Mouse (Mus musculus) cortical plate, adult 2 months (tissue): ENCODE results near the gene Fam173a. TPM values are rescaled to one million over a fixed set of nuclear protein-coding genes. Genes with fewer than 3 reads are reported as not detected.

Experiments used
- H3K27ac ChIP-seq: fragments of 200-500 bp; 2 replicates; pipeline ENCODE4 v1.5.1; 2012; ENCODE audit warnings: low read length, control low read depth, inconsistent platforms; ENCODE audit not compliant: insufficient read depth
- H3K4me1 ChIP-seq: fragments of 200-500 bp; 2 replicates; pipeline ENCODE4 v1.6.1; 2011; ENCODE audit warnings: low read length; ENCODE audit not compliant: control insufficient read depth, insufficient read depth
- H3K4me3 ChIP-seq: fragments of 200-500 bp; 2 replicates; pipeline ENCODE4 v1.5.1; 2011; ENCODE audit warnings: mild to moderate bottlenecking, low read length, control low read depth; ENCODE audit not compliant: insufficient read depth
- CTCF ChIP-seq: fragments of 200-500 bp; IDR thresholded peaks from 2 replicates; pipeline ENCODE4 v1.5.1; 2011; ENCODE audit warnings: mild to moderate bottlenecking, control low read depth, low read length; ENCODE audit not compliant: insufficient read depth; ENCODE audit errors: extremely low read depth
- POLR2A ChIP-seq: fragments of 200-500 bp; IDR thresholded peaks from 2 replicates; pipeline ENCODE4 v1.6.1; 2011; ENCODE audit warnings: mild to moderate bottlenecking, low read length, control low read depth; ENCODE audit not compliant: insufficient read depth; ENCODE audit errors: extremely low read depth
- polyA plus RNA-seq: library from polyadenylated mRNA; depleted of rRNA; stranded (reverse); fragments of >200 nt; gene quantifications from 2 replicates; pipeline ENCODE4 v1.2.3, GENCODE M21; 2012; rRNA removed

The Fam173a gene
- 152 and 159 TPM in 2 replicates for polyA plus RNA-seq

GRCm38 (mm10) chr17:25792615-25793014 is at the start of gene Fam173a:
Gene Fam173a, minus strand, starts transcription at chr17:25792901.
- Histone ChIP-seq H3K4me1 (peaks cover 5% of the 10 kb centered on the region), H3K4me3 (peak within 1 kb of the TSS; percentile 75), H3K27ac (peak within 1 kb of the TSS; percentile 74)
- TF ChIP-seq CTCF: no peak
- no peak for TF ChIP-seq POLR2A

- TF ChIP-seq POLR2A (no peak), CTCF (no peak)
- peaks cover 5% of the 10 kb centered on the region for H3K4me1 ChIP-seq
- no peak within 1 kb of the TSS for H3K27ac ChIP-seq
- H3K4me3 ChIP-seq: no peak within 1 kb of the TSS; the same call in 1 of the 2 replicates
Observed at GRCm38 (mm10) chr17:25841117-25841880, 48.6 kb upstream of the Fam173a start, which contains the start of gene Gm20683. Gene Gm20683, minus strand, starts transcription at chr17:25841763.

- Histone ChIP-seq H3K4me3 (no peak overlapping the region), H3K4me1 (peaks cover 8% of the 10 kb centered on the region), H3K27ac (no peak overlapping the region)
- TF ChIP-seq CTCF (no peak), POLR2A (no peak)
Observed at GRCm38 (mm10) chr17:25840519-25840918, 47.8 kb upstream of the Fam173a start.

- Histone ChIP-seq H3K4me1 (peaks cover 10% of the 10 kb centered on the region), H3K27ac (no peak overlapping the region), H3K4me3 (no peak overlapping the region)
- TF ChIP-seq POLR2A: no peak
- no peak for TF ChIP-seq CTCF
Observed at GRCm38 (mm10) chr17:25839455-25840235, 46.9 kb upstream of the Fam173a start.

GRCm38 (mm10) chr17:25838904-25839303 is 46.2 kb upstream of the Fam173a start:
- TF ChIP-seq POLR2A (no peak), CTCF (no peak)
- Histone ChIP-seq H3K27ac (no peak overlapping the region), H3K4me1 (peaks cover 10% of the 10 kb centered on the region), H3K4me3 (no peak overlapping the region)

GRCm38 (mm10) chr17:25837533-25837932 is 44.8 kb upstream of the Fam173a start:
- peak overlapping the region; percentile 69; the same call in 1 of the 2 replicates for H3K27ac ChIP-seq
- H3K4me3 ChIP-seq: no peak overlapping the region; the same call in 1 of the 2 replicates
- peaks cover 5% of the 10 kb centered on the region for H3K4me1 ChIP-seq
- TF ChIP-seq POLR2A: no peak

GRCm38 (mm10) chr17:25837076-25837410 is 44.3 kb upstream of the Fam173a start, which contains the start of gene Rhbdl1:
Gene Rhbdl1, minus strand, starts transcription at chr17:25837295.
- Histone ChIP-seq H3K4me1 (peaks cover 5% of the 10 kb centered on the region), H3K27ac (peak within 1 kb of the TSS; percentile 69), H3K4me3 (peak within 1 kb of the TSS; percentile 51)
- TF ChIP-seq POLR2A: peak; percentile 71; the same call in 1 of the 2 replicates
- TF ChIP-seq CTCF: no peak

- H3K4me1 ChIP-seq: peaks cover 5% of the 10 kb centered on the region
Observed at GRCm38 (mm10) chr17:25836397-25837075, 43.8 kb upstream of the Fam173a start.

GRCm38 (mm10) chr17:25835816-25836215 is 43.1 kb upstream of the Fam173a start:
- Histone ChIP-seq H3K4me3 (peak overlapping the region; percentile 51; the same call in 1 of the 2 replicates), H3K4me1 (peaks cover 6% of the 10 kb centered on the region), H3K27ac (peak overlapping the region; percentile 69; the same call in 1 of the 2 replicates)
- TF ChIP-seq CTCF: no peak
- no peak for TF ChIP-seq POLR2A

More at GRCm38 (mm10) chr17:25836397-25837075, 43.8 kb upstream of the Fam173a start:
- Histone ChIP-seq H3K27ac (peak overlapping the region; percentile 69), H3K4me3 (peak overlapping the region; percentile 51)
- no peak for TF ChIP-seq POLR2A
- TF ChIP-seq CTCF: no peak
